Mouse (Mus musculus) G1E (cell line): ENCODE results near the gene Slfn8. TPM values are rescaled to one million over a fixed set of nuclear protein-coding genes. Genes with fewer than 3 reads are reported as not detected.
"Not testable (repeated sequence)": the region's sequence is repeated elsewhere in the genome, so short reads cannot be mapped to it uniquely, and the experiment has no call there.

Source experiments
- ATAC-seq: 2 replicates; pipeline ENCODE4 v1.8.0; 2016; ENCODE audit warnings: mild to moderate bottlenecking; ENCODE audit not compliant: insufficient number of reproducible peaks, poor library complexity, low FRiP score, severe bottlenecking; ENCODE audit errors: extremely low read depth
- DNase-seq: peaks from one replicate; pipeline ENCODE4 v3.0.0; 2012; ENCODE audit warnings: low spot score
- H3K27me3 ChIP-seq: 2 replicates; pipeline ENCODE4 v1.6.1; 2012; ENCODE audit warnings: mild to moderate bottlenecking, low read length, inconsistent platforms; ENCODE audit not compliant: insufficient read depth
- H3K36me3 ChIP-seq: replicated peaks from 2 replicates; pipeline ENCODE3; 2012; ENCODE audit warnings: mild to moderate bottlenecking, inconsistent platforms
- H3K4me1 ChIP-seq: 2 replicates; pipeline ENCODE4 v1.6.1; 2012; ENCODE audit warnings: low read depth, low read length, inconsistent platforms, mixed read lengths; ENCODE audit not compliant: insufficient read depth
- H3K4me3 ChIP-seq: 2 replicates; pipeline ENCODE4 v1.5.1; 2012; ENCODE audit warnings: low read depth, mild to moderate bottlenecking, inconsistent platforms, low read length, moderate library complexity, mixed read lengths
- H3K9me3 ChIP-seq: replicated peaks from 2 replicates; pipeline ENCODE4 v1.6.1; 2012; ENCODE audit warnings: inconsistent platforms
- CTCF ChIP-seq: IDR thresholded peaks from 2 replicates; pipeline ENCODE4 v1.5.1; 2012; ENCODE audit warnings: low read depth, low read length, inconsistent platforms, mixed read lengths
- GATA1 ChIP-seq: IDR thresholded peaks from 2 replicates; pipeline ENCODE4 v1.6.1; 2012; ENCODE audit warnings: borderline replicate concordance, low read length, inconsistent platforms, mixed read lengths
- GATA2 ChIP-seq: IDR thresholded peaks from 2 replicates; pipeline ENCODE4 v1.6.1; 2012; ENCODE audit warnings: low read depth, low read length, inconsistent platforms, borderline replicate concordance
- POLR2AphosphoS5 ChIP-seq: IDR thresholded peaks from 2 replicates; pipeline ENCODE4 v1.6.1; 2012; ENCODE audit warnings: low read depth, low read length, inconsistent platforms; ENCODE audit not compliant: insufficient replicate concordance
- TAL1 ChIP-seq: conservative IDR thresholded peaks from 2 replicates; pipeline ENCODE4 v1.6.1; 2012; ENCODE audit warnings: low read depth, low read length, inconsistent platforms, mixed read lengths
- polyA plus RNA-seq: library from polyadenylated mRNA; stranded (reverse); fragments of >175 nt; gene quantifications from 2 replicates; pipeline ENCODE4 v1.2.3, GENCODE M21; 2012
- total RNA-seq, 2 experiments: library from RNA; stranded (forward) in 1 of 2; stranded (reverse) in 1 of 2; fragments of 200-1000 nt in 1 of 2; fragments of >200 nt in 1 of 2; fragmentation: Nextera tagmentation in 1 of 2; gene quantifications; 2 replicates each; pipeline ENCODE4 v1.2.3; 2014 to 2017

The Slfn8 gene
- total and polyA plus RNA-seq, 3 experiments: 0.16 TPM; not detected in 2

- TF ChIP-seq CTCF (no peak), GATA2 (no peak), TAL1 (no peak), GATA1 (no peak), POLR2AphosphoS5 (no peak)
- peaks cover 5% of the 10 kb centered on the region for H3K27me3 ChIP-seq
- H3K36me3 ChIP-seq: no peaks in the 10 kb centered on the region
- no peak overlapping the region for H3K4me3 ChIP-seq
- ATAC-seq (no peak), DNase-seq (no peak)
- no peaks in the 10 kb centered on the region for H3K9me3 ChIP-seq
- no peaks in the 10 kb centered on the region for H3K4me1 ChIP-seq
Observed at GRCm38 (mm10) chr11:83016093-83016492, 4.5 kb downstream of the Slfn8 start.

DNA sequence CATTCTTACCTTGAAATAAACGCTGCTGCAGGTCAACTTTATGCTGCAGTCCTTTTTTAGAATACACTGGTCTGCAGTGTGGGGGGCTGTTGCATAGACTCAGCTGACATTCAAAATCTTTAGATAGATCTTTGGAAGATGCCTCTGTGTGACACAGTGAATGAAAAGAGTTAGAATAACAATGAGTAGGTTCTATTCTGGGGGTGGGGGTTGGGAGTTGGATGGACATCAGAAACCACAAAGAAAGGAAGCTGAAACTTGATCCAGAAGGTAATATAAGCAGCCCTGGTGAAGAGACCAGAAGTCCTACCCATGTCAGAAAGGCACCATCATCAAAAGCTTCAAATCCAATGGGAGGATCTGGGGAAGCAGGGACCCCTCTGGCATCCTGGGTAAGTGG, 7.3 kb downstream of the Slfn8 start:
- no peaks in the 10 kb centered on the region for H3K36me3 ChIP-seq
- ATAC-seq: no peak

DNA sequence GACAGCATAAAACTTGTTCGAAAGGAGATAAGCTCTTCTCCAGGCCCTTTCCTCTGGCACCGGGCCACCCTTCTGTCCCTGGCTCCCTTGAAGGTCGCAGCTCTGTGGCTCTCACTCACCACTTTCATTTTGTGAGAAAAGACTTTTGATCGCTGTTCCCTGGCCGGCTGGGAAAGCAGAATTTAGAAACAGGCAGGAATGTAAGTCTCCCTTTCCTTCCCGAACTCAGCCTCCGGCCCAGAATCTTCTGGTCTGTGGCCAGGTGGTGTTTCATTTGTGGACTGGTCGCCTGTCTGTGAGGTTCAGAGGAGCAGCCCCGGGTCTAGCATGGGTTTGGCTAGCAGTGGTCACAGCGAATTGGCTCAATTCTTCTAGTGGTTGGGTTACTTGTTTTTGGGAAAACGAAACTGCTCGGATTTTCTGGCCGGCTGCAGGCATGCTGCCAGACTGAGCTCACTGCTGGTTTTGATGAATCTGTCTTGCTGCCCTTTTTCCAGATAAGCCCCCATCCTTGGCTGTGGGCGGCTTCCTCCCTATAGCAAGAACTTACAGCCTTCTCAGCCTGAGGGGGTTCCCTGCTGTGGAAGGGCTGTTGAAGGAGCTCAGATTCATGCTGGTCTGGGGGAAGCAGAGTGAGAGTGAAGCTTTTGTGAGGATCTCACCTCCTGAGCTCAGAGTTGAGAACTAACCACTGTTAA, 29.0 kb downstream of the Slfn8 start, which contains the start of gene Slfn9:
Gene Slfn9, minus strand, starts transcription at position 362 of the 698 bp plus-strand sequence.
- ATAC-seq: no peak
- H3K9me3 ChIP-seq: no peaks in the 10 kb centered on the region
- H3K4me1 ChIP-seq: no peaks in the 10 kb centered on the region
- no peak within 1 kb of the TSS for H3K4me3 ChIP-seq
- TF ChIP-seq GATA1: no peak
- TF ChIP-seq GATA2: no peak
- TF ChIP-seq CTCF: no peak
- TF ChIP-seq POLR2AphosphoS5: no peak
- TF ChIP-seq TAL1: no peak
- H3K27me3 ChIP-seq: peaks cover 10% of the 10 kb centered on the region
- H3K36me3 ChIP-seq: no peaks in the 10 kb centered on the region
- DNase-seq: no peak

More for the DNA sequence above, 7.3 kb downstream of the Slfn8 start:
- no peaks in the 10 kb centered on the region for H3K9me3 ChIP-seq
- H3K4me3 ChIP-seq: no peak overlapping the region
- no peak for DNase-seq
- H3K27me3 ChIP-seq: no peaks in the 10 kb centered on the region; the same call in 1 of the 2 replicates
- TF ChIP-seq POLR2AphosphoS5 (no peak), CTCF (no peak), GATA2 (no peak), GATA1 (no peak), TAL1 (no peak)
- H3K4me1 ChIP-seq: no peaks in the 10 kb centered on the region

- not testable (repeated sequence) for H3K27me3 ChIP-seq, H3K36me3 ChIP-seq, H3K9me3 ChIP-seq, H3K4me1 ChIP-seq, DNase-seq, H3K4me3 ChIP-seq, ATAC-seq
Observed at GRCm38 (mm10) chr11:82990612-82991385, 29.8 kb downstream of the Slfn8 start.

DNA sequence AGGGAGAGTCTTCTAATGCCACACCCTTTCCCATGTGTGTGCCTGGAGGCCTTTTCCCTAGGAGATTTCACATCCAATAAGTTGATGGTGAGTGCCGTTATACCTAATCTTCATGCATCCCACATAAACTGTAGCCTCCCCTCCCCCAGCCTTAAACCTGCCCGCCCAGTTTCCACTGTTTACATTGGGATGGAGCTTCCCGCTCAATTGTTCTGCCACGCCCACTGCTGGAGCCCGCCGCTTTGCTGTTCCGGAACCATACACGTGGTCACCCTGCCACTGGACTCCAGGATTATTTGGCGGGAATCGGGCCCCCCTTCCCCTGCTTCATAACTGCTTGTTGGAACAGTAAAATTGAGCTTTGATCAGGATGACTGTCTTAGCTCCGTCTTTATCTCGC, 31.3 kb downstream of the Slfn8 start:
- H3K4me3 ChIP-seq: no peak overlapping the region
- DNase-seq (no peak), ATAC-seq (no peak)
- TF ChIP-seq POLR2AphosphoS5: no peak
- no peak for TF ChIP-seq CTCF
- TF ChIP-seq GATA2: no peak
- TF ChIP-seq GATA1: no peak
- no peak for TF ChIP-seq TAL1
- H3K36me3 ChIP-seq: no peaks in the 10 kb centered on the region
- H3K4me1 ChIP-seq: no peaks in the 10 kb centered on the region
- H3K27me3 ChIP-seq: peaks cover 10% of the 10 kb centered on the region
- no peaks in the 10 kb centered on the region for H3K9me3 ChIP-seq

DNA sequence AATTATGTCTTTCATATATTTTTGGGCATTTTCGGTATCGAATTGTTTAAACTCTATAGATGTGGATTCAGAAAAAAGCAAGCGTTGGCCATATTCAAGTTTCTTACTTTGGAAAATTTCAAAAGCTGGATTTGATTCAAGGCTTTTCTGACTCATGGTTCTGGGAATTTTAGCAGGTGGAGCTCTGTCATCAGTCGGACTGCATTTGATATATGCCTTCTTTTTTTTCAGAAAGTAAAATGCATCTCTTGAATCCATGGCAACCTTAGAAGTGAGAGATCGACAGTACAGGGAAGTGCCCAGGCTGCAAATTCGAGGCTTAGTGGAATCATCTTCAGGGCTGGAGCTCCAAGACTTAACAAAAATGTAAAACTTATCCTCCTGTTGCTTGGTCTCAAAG, 33.0 kb downstream of the Slfn8 start:
- H3K4me1 ChIP-seq: no peaks in the 10 kb centered on the region
- no peak overlapping the region for H3K4me3 ChIP-seq
- no peaks in the 10 kb centered on the region for H3K9me3 ChIP-seq
- H3K36me3 ChIP-seq: no peaks in the 10 kb centered on the region
- TF ChIP-seq POLR2AphosphoS5: no peak
- TF ChIP-seq GATA2: no peak
- TF ChIP-seq CTCF: no peak
- TF ChIP-seq GATA1: no peak
- no peak for TF ChIP-seq TAL1
- ATAC-seq (no peak), DNase-seq (no peak)
- H3K27me3 ChIP-seq: peaks cover 11% of the 10 kb centered on the region
